In genomic region chr2:120561524-120561923, GRCm38 (mm10) we compare ENCODE assay signal across 21 mouse cellular contexts. TPM values are rescaled to one million over a fixed set of nuclear protein-coding genes. Genes with fewer than 3 reads are reported as not detected.
A peak's percentile ranks its signal among the peaks of the same experiment; 100 is the strongest.
DNase-seq lines count a peak whose midpoint lies in the region; ATAC-seq and TF ChIP-seq lines count a peak whose summit lies in the region.
"Had no signal": no experiment of that assay in that cellular context is flagged by ENCODE, and none has a peak within 500 bp of the region (broad histone marks: within the 10 kb centered on the region; RNA-seq: fewer than 3 reads in every experiment).

No protein-coding gene starts in this region.

- no peak for TF ChIP-seq CTCF in gastrocnemius, adult 2 months (IDR thresholded peaks at IDR 0.05)
- no peak for TF ChIP-seq CTCF in lung, postnatal 0 days (IDR thresholded peaks at IDR 0.05)
- TF ChIP-seq CTCF in lung, adult 2 months (IDR thresholded peaks at IDR 0.05; ENCODE audit: insufficient read depth, low read length) = no peak
- no peak for TF ChIP-seq CTCF in midbrain, postnatal 0 days (IDR thresholded peaks at IDR 0.05)

- H3K27me3 ChIP-seq in lung, postnatal 0 days (replicated peaks; ENCODE audit: insufficient read depth, low read length) = no peaks in the 10 kb centered on the region
- no peaks in the 10 kb centered on the region for H3K27me3 ChIP-seq in myocyte (ENCODE audit: control insufficient read depth, insufficient read depth, insufficient read length)
- no peaks in the 10 kb centered on the region for H3K27me3 ChIP-seq in forebrain, embryonic 13.5 days
- H3K27me3 ChIP-seq in midbrain, postnatal 0 days (ENCODE audit: insufficient read depth, low read length) = no peaks in the 10 kb centered on the region
- H3K27me3 ChIP-seq: embryonic facial prominence, embryonic 12.5 days; forebrain, embryonic 12.5 days; heart, embryonic 15.5 days; hindbrain, embryonic 13.5 days; intestine, embryonic 15.5 days had no signal

- H3K27ac ChIP-seq in gastrocnemius, adult 2 months = 0 out of 2 replicates have a peak overlapping the region, but pooled peaks have one; percentile 21
- H3K27ac ChIP-seq in lung, postnatal 0 days (ENCODE audit: low read length) = peak overlapping the region; percentile 20; the same call in 1 of the 2 replicates
- H3K27ac ChIP-seq in forebrain, embryonic 13.5 days = no peak overlapping the region
- no peak overlapping the region for H3K27ac ChIP-seq in midbrain, postnatal 0 days (ENCODE audit: low read depth, low read length)
- H3K27ac ChIP-seq: embryonic facial prominence, embryonic 12.5 days; forebrain, embryonic 12.5 days; heart, embryonic 15.5 days; hindbrain, embryonic 13.5 days; hindbrain, postnatal 0 days; intestine, embryonic 15.5 days had no signal

- H3K4me3 ChIP-seq in gastrocnemius, adult 2 months = no peak overlapping the region
- no peak overlapping the region for H3K4me3 ChIP-seq in lung, postnatal 0 days (ENCODE audit: low read depth, low read length)
- H3K4me3 ChIP-seq in lung, adult 2 months (replicated peaks; ENCODE audit: extremely low read depth, low read depth, low read length) = no peak overlapping the region
- H3K4me3 ChIP-seq in myocyte = no peak overlapping the region
- H3K4me3 ChIP-seq in forebrain, embryonic 13.5 days = no peak overlapping the region
- no peak overlapping the region for H3K4me3 ChIP-seq in midbrain, postnatal 0 days (ENCODE audit: low read depth, low read length)
- H3K4me3 ChIP-seq: embryonic facial prominence, embryonic 12.5 days; forebrain, embryonic 12.5 days; heart, embryonic 15.5 days; hindbrain, embryonic 13.5 days; intestine, embryonic 15.5 days had no signal

- no peak for TF ChIP-seq POLR2A in lung, adult 2 months (IDR thresholded peaks at IDR 0.05; ENCODE audit: borderline replicate concordance, extremely low read depth, low read depth, low read length)
- no peak for TF ChIP-seq POLR2A in myocyte (IDR thresholded peaks at IDR 0.05; ENCODE audit: insufficient read length, low read depth)

- H3K4me2 ChIP-seq in lung, postnatal 0 days (replicated peaks; ENCODE audit: low read depth, low read length) = no peak overlapping the region
- H3K4me2 ChIP-seq in myocyte (ENCODE audit: low read depth) = peak overlapping the region; percentile 25
- no peak overlapping the region for H3K4me2 ChIP-seq in forebrain, embryonic 13.5 days
- no peak overlapping the region for H3K4me2 ChIP-seq in midbrain, postnatal 0 days (ENCODE audit: low read depth, low read length, poor library complexity, severe bottlenecking)
- H3K4me2 ChIP-seq: forebrain, embryonic 12.5 days; heart, embryonic 15.5 days; hindbrain, embryonic 13.5 days; intestine, embryonic 15.5 days had no signal

- intact Hi-C loops in gastrocnemius, adult 2 months (cut with DNase I) = no loop called here

- no peak for DNase-seq in gastrocnemius, adult 2 months
- DNase-seq in gastrocnemius, postnatal 4 days (ENCODE audit: low spot score in 2 of 2) = no peak
- DNase-seq in lung, postnatal 0 days (ENCODE audit: low spot score) = no peak
- no peak for DNase-seq in lung, adult 2 months
- DNase-seq in midbrain, postnatal 0 days (ENCODE audit: low spot score) = no peak
- DNase-seq: adrenal gland, adult 8-10 months; cerebellum, adult 11-12 months; cerebellum, adult 9-10 months; cerebellum, postnatal 25 days; forebrain, postnatal 0 days; gastrocnemius, postnatal 25 days; heart, postnatal 14 days had no signal

- no peak for TF ChIP-seq EP300 in lung, postnatal 0 days (IDR thresholded peaks at IDR 0.05)

- H3K9ac ChIP-seq in lung, postnatal 0 days (replicated peaks; ENCODE audit: low read depth) = no peak overlapping the region
- no peak overlapping the region for H3K9ac ChIP-seq in forebrain, embryonic 13.5 days
- H3K9ac ChIP-seq in midbrain, postnatal 0 days (replicated peaks; ENCODE audit: low read length, poor library complexity, severe bottlenecking) = no peak overlapping the region
- H3K9ac ChIP-seq: embryonic facial prominence, embryonic 12.5 days; forebrain, embryonic 12.5 days; forebrain, postnatal 0 days; heart, embryonic 15.5 days; hindbrain, embryonic 13.5 days; intestine, embryonic 15.5 days had no signal

- no peak for ATAC-seq in lung, postnatal 0 days
- no peak for ATAC-seq in forebrain, embryonic 13.5 days
- ATAC-seq in midbrain, postnatal 0 days (ENCODE audit: low FRiP score) = no peak
- ATAC-seq: forebrain, postnatal 0 days; hindbrain, postnatal 0 days; intestine, embryonic 15.5 days had no signal

- no peaks in the 10 kb centered on the region for H3K9me3 ChIP-seq in lung, postnatal 0 days (ENCODE audit: low read length)
- no peaks in the 10 kb centered on the region for H3K9me3 ChIP-seq in forebrain, embryonic 13.5 days (replicated peaks)
- H3K9me3 ChIP-seq in midbrain, postnatal 0 days (ENCODE audit: low read length) = no peaks in the 10 kb centered on the region
- H3K9me3 ChIP-seq: embryonic facial prominence, embryonic 12.5 days; forebrain, embryonic 12.5 days; G1E; heart, embryonic 15.5 days; hindbrain, embryonic 13.5 days; intestine, embryonic 15.5 days had no signal

- no peaks in the 10 kb centered on the region for H3K36me3 ChIP-seq in lung, postnatal 0 days (ENCODE audit: insufficient read depth, low read length)
- H3K36me3 ChIP-seq in myocyte (ENCODE audit: control insufficient read depth, insufficient read depth) = no peaks in the 10 kb centered on the region
- no peaks in the 10 kb centered on the region; the same call in 1 of the 2 replicates for H3K36me3 ChIP-seq in forebrain, embryonic 13.5 days (ENCODE audit: poor library complexity, severe bottlenecking)
- H3K36me3 ChIP-seq in midbrain, postnatal 0 days (ENCODE audit: insufficient read depth, low read length) = no peaks in the 10 kb centered on the region
- H3K36me3 ChIP-seq: embryonic facial prominence, embryonic 12.5 days; heart, embryonic 15.5 days; hindbrain, embryonic 13.5 days; intestine, embryonic 15.5 days had no signal

- no peak overlapping the region for H3ac ChIP-seq in myocyte (ENCODE audit: control insufficient read depth, insufficient read length)

- H3K4me1 ChIP-seq in lung, postnatal 0 days (ENCODE audit: insufficient read depth, low read depth, low read length) = peaks cover 2% of the 10 kb centered on the region; the same call in 1 of the 2 replicates
- peaks cover 3% of the 10 kb centered on the region; the same call in 1 of the 2 replicates for H3K4me1 ChIP-seq in lung, adult 2 months (ENCODE audit: control insufficient read depth, insufficient read depth, low read length)
- H3K4me1 ChIP-seq in forebrain, embryonic 13.5 days = peaks cover 8% of the 10 kb centered on the region
- no peaks in the 10 kb centered on the region; the same call in 1 of the 2 replicates for H3K4me1 ChIP-seq in midbrain, postnatal 0 days (ENCODE audit: insufficient read depth, low read length)
- H3K4me1 ChIP-seq: intestine, embryonic 15.5 days had no signal

- WGBS in lung, postnatal 0 days = 79% methylated on average over 1 of the region's 1 CpGs
- WGBS in lung, adult 2 months = 50% methylated on average over 1 of the region's 1 CpGs
- WGBS in forebrain, embryonic 13.5 days = 93% methylated on average over 1 of the region's 1 CpGs
- 91% methylated on average over 1 of the region's 1 CpGs for WGBS in midbrain, postnatal 0 days

- H3K79me2 ChIP-seq in myocyte (ENCODE audit: control insufficient read depth, insufficient read depth) = peaks cover 65% of the 10 kb centered on the region

TF ChIP-seq in myocyte, 11 proteins besides CTCF, POLR2A, EP300 and RAD21 (continues in another document):
- TF ChIP-seq MAX (IDR thresholded peaks at IDR 0.05; ENCODE audit: low read depth) (no peak), MYOG (IDR thresholded peaks at IDR 0.05; ENCODE audit: control insufficient read depth in 1 of 3, insufficient read depth in 1 of 3, insufficient read length in 2 of 3, low read depth in 2 of 3) (no peak), REST (IDR thresholded peaks at IDR 0.05; ENCODE audit: insufficient read depth, insufficient read length) (no peak)

RNA-seq across cellular contexts. Expression of gene Zfp106, which starts 2.1 kb away (rescaled TPM):
- 100 to 1,000 TPM; 635 to 796 TPM for total RNA-seq in gastrocnemius, adult 2 months (2021)
- 100 to 1,000 TPM; 170 to 171 TPM for total RNA-seq in gastrocnemius, postnatal 4 days (2021)
- 28.2 and 28.5 TPM in 2 replicates for polyA plus RNA-seq in lung, postnatal 0 days (2015; fragmentation: Nextera tagmentation; extraction: Ambion mirVana)
- polyA plus RNA-seq in lung, adult 2 months (2012; rRNA removed) = 48.6 and 51.0 TPM in 2 replicates
- 94.6 TPM for polyA plus RNA-seq in myocyte (2012; fragmentation: generic; extraction: Trizol)
- polyA plus RNA-seq in forebrain, embryonic 13.5 days (2015; fragmentation: Nextera tagmentation; extraction: Ambion mirVana) = 48.4 and 54.2 TPM in 2 replicates
- 59.8 and 62.3 TPM in 2 replicates for total RNA-seq in midbrain, postnatal 0 days (2014; rRNA removed)
- polyA plus RNA-seq in midbrain, postnatal 0 days (2015; fragmentation: Nextera tagmentation; extraction: Ambion mirVana) = 35.5 and 39.8 TPM in 2 replicates

RNA-seq across cellular contexts. Expression of gene Snap23, which starts 5.9 kb away (rescaled TPM):
- total RNA-seq in gastrocnemius, adult 2 months (2021) = 10 to 100 TPM; 42.6 to 57.5 TPM
- 10 to 100 TPM; 52.0 to 64.4 TPM for total RNA-seq in gastrocnemius, postnatal 4 days (2021)
- 40.0 and 48.0 TPM in 2 replicates for polyA plus RNA-seq in lung, postnatal 0 days (2015; fragmentation: Nextera tagmentation; extraction: Ambion mirVana)
- 5.2 and 11.1 TPM in 2 replicates for polyA plus RNA-seq in lung, adult 2 months (2012; rRNA removed)
- 15.3 TPM for polyA plus RNA-seq in myocyte (2012; fragmentation: generic; extraction: Trizol)
- 21.5 and 25.0 TPM in 2 replicates for polyA plus RNA-seq in forebrain, embryonic 13.5 days (2015; fragmentation: Nextera tagmentation; extraction: Ambion mirVana)
- total RNA-seq in midbrain, postnatal 0 days (2014; rRNA removed) = 17.0 and 19.7 TPM in 2 replicates
- 10.6 and 11.3 TPM in 2 replicates for polyA plus RNA-seq in midbrain, postnatal 0 days (2015; fragmentation: Nextera tagmentation; extraction: Ambion mirVana)

RNA-seq across cellular contexts. Expression of gene Haus2, which starts 47.7 kb away (rescaled TPM):
- 1 to 10 TPM; 5.7 to 8.6 TPM for total RNA-seq in gastrocnemius, adult 2 months (2021)
- total RNA-seq in gastrocnemius, postnatal 4 days (2021) = 10 to 100 TPM; 10.9 to 11.0 TPM
- 13.2 and 14.2 TPM in 2 replicates for polyA plus RNA-seq in lung, postnatal 0 days (2015; fragmentation: Nextera tagmentation; extraction: Ambion mirVana)
- polyA plus RNA-seq in lung, adult 2 months (2012; rRNA removed) = 2.1 and 3.2 TPM in 2 replicates
- 4.4 TPM for polyA plus RNA-seq in myocyte (2012; fragmentation: generic; extraction: Trizol)
- polyA plus RNA-seq in forebrain, embryonic 13.5 days (2015; fragmentation: Nextera tagmentation; extraction: Ambion mirVana) = 33.5 and 38.4 TPM in 2 replicates
- 24.8 and 34.7 TPM in 2 replicates for total RNA-seq in midbrain, postnatal 0 days (2014; rRNA removed)
- polyA plus RNA-seq in midbrain, postnatal 0 days (2015; fragmentation: Nextera tagmentation; extraction: Ambion mirVana) = 29.3 and 32.2 TPM in 2 replicates

RNA-seq across cellular contexts. Expression of gene Lrrc57, which starts 47.8 kb away (rescaled TPM):
- 10 to 100 TPM in 1 of 2 experiments, 1 to 10 TPM in 1; 9.9 to 13.9 TPM for total RNA-seq in gastrocnemius, adult 2 months (2021)
- total RNA-seq in gastrocnemius, postnatal 4 days (2021) = 10 to 100 TPM; 11.5 to 13.9 TPM
- polyA plus RNA-seq in lung, postnatal 0 days (2015; fragmentation: Nextera tagmentation; extraction: Ambion mirVana) = 24.7 and 28.2 TPM in 2 replicates
- 9.3 and 12.9 TPM in 2 replicates for polyA plus RNA-seq in lung, adult 2 months (2012; rRNA removed)
- polyA plus RNA-seq in myocyte (2012; fragmentation: generic; extraction: Trizol) = 12.5 TPM
- 34.5 and 37.2 TPM in 2 replicates for polyA plus RNA-seq in forebrain, embryonic 13.5 days (2015; fragmentation: Nextera tagmentation; extraction: Ambion mirVana)
- 30.3 and 44.9 TPM in 2 replicates for total RNA-seq in midbrain, postnatal 0 days (2014; rRNA removed)
- polyA plus RNA-seq in midbrain, postnatal 0 days (2015; fragmentation: Nextera tagmentation; extraction: Ambion mirVana) = 22.4 and 22.7 TPM in 2 replicates

Comparison
In these comparisons a context has a peak if more than half of its experiments do, and no peak if none do; other contexts are left out.
1. H3K27ac ChIP-seq: peak in gastrocnemius, adult 2 months (single experiment) and lung, postnatal 0 days (single experiment); none in forebrain, embryonic 13.5 days (single experiment) and midbrain, postnatal 0 days (single experiment).